Mouse (Mus musculus) Patski (cell line): Measurements from ENCODE around the gene Mtmr12. TPM values are rescaled to one million over a fixed set of nuclear protein-coding genes. Genes with fewer than 3 reads are reported as not detected.

Source experiments
- ATAC-seq: fragments of 100-300 bp; one replicate; pipeline ENCODE4 v1.8.0; 2021
- CTCF ChIA-PET: fragments of 350-600 bp; sonication (Branson Sonifier 250); formaldehyde crosslinking; loops from one replicate; lab custom pipeline; 2022; ENCODE audit warnings: inconsistent platforms; lab: Charles Lee
- POLR2A ChIA-PET: fragments of 350-600 bp; sonication (Branson Sonifier 250); formaldehyde crosslinking; loops from one replicate; lab custom pipeline; 2022; ENCODE audit warnings: antibody characterized with exemption, inconsistent platforms; lab: Charles Lee
- DNase-seq: peaks from one replicate; pipeline ENCODE4 v3.0.0-alpha.2; 2011; ENCODE audit warnings: low read depth, low spot score
- H3K27me3 ChIP-seq: fragments of 371-371 bp; one replicate; pipeline ENCODE4 v1.5.1; 2021
- CTCF ChIP-seq: fragments of 100-300 bp; IDR thresholded peaks from one replicate; pipeline ENCODE4 v1.5.1; 2021
- in situ Hi-C: fragments of 300-500 bp; cut with MboI; formaldehyde crosslinking; loops from 3 replicates; pipeline ENCODE4 v1.11.1; 2018; ENCODE audit warnings: low pct_unique_long_range_greater_than_20kb, mixed read lengths
- polyA plus RNA-seq: library from polyadenylated mRNA; unstranded; gene quantifications from one replicate; pipeline ENCODE4 v1.2.3, GENCODE M21; 2021

Mtmr12 gene
- polyA plus RNA-seq, 1 experiment from 2014 or later, result 20.8 TPM

- no peak for TF ChIP-seq CTCF
- POLR2A ChIA-PET, result no interaction called here
- CTCF ChIA-PET, result interaction anchor here (0.9 to 7.6 kb wide), 2 partner anchors 13 to 35 kb away, joined by 4 to 43 read pairs; no protein-coding TSS in a partner anchor
- no peaks in the 10 kb centered on the region for H3K27me3 ChIP-seq
- in situ Hi-C loops, result no loop called here
- ATAC-seq, result no peak
- DNase-seq, result no peak
Observed at GRCm38 (mm10) chr15:12232429-12232828, 27.6 kb downstream of the Mtmr12 start.

GRCm38 (mm10) chr15:12233021-12233420 lies 28.2 kb downstream of the Mtmr12 start:
- no peak for DNase-seq
- TF ChIP-seq CTCF, result no peak
- ATAC-seq, result no peak
- in situ Hi-C loops, result no loop called here
- no peaks in the 10 kb centered on the region for H3K27me3 ChIP-seq
- ChIA-PET CTCF (interaction anchor here (0.9 to 7.6 kb wide), 3 partner anchors 12 to 38 kb away, joined by 3 to 43 read pairs (median 4); no protein-coding TSS in a partner anchor), POLR2A (no interaction called here)

- no peaks in the 10 kb centered on the region for H3K27me3 ChIP-seq
- ATAC-seq, result no peak
- in situ Hi-C loops, result no loop called here
- POLR2A ChIA-PET, result no interaction called here
- no peak for DNase-seq
- CTCF ChIA-PET, result interaction anchor here (0.7 to 7.6 kb wide), 4 partner anchors 10 to 37 kb away, joined by 3 to 43 read pairs (median 6); no protein-coding TSS in a partner anchor
- TF ChIP-seq CTCF, result no peak
Observed at GRCm38 (mm10) chr15:12235559-12235958, 30.7 kb downstream of the Mtmr12 start.

- no peaks in the 10 kb centered on the region for H3K27me3 ChIP-seq
- no peak for DNase-seq
- in situ Hi-C loops, result no loop called here
- ATAC-seq, result no peak
- CTCF ChIA-PET, result interaction anchor here (0.7 to 7.6 kb wide), 4 partner anchors 9 to 38 kb away, joined by 3 to 43 read pairs (median 6); no protein-coding TSS in a partner anchor
- TF ChIP-seq CTCF, result no peak
- POLR2A ChIA-PET, result no interaction called here
Observed at GRCm38 (mm10) chr15:12235983-12236382, 31.2 kb downstream of the Mtmr12 start.

GRCm38 (mm10) chr15:12236961-12237360 lies 32.1 kb downstream of the Mtmr12 start:
- in situ Hi-C loops, result no loop called here
- DNase-seq (no peak), ATAC-seq (no peak)
- POLR2A ChIA-PET, result no interaction called here
- CTCF ChIA-PET, result interaction anchor here (1.6 to 7.6 kb wide), 3 partner anchors 8 to 31 kb away, joined by 5 to 43 read pairs (median 6); no protein-coding TSS in a partner anchor
- no peaks in the 10 kb centered on the region for H3K27me3 ChIP-seq
- TF ChIP-seq CTCF, result no peak

GRCm38 (mm10) chr15:12237539-12237938 lies 32.7 kb downstream of the Mtmr12 start:
- TF ChIP-seq CTCF, result no peak
- H3K27me3 ChIP-seq, result no peaks in the 10 kb centered on the region
- ChIA-PET CTCF (no interaction called here), POLR2A (no interaction called here)
- in situ Hi-C loops, result no loop called here
- no peak for DNase-seq
- ATAC-seq, result no peak

GRCm38 (mm10) chr15:12238337-12238736 lies 33.5 kb downstream of the Mtmr12 start:
- peak; percentile 51 for ATAC-seq
- CTCF ChIA-PET, result interaction anchor here (1.1 to 1.9 kb wide), 2 partner anchors 8 to 9 kb away, joined by 3 to 8 read pairs; no protein-coding TSS in a partner anchor
- TF ChIP-seq CTCF, result no peak
- POLR2A ChIA-PET, result no interaction called here
- H3K27me3 ChIP-seq, result no peaks in the 10 kb centered on the region
- in situ Hi-C loops, result no loop called here
- peak; percentile 9 for DNase-seq

- in situ Hi-C loops, result no loop called here
- no peak for ATAC-seq
- ChIA-PET POLR2A (interaction anchor here (0.6 kb wide), 2 partner anchors 51 to 336 kb away, joined by 4 to 5 read pairs; no protein-coding TSS in a partner anchor), CTCF (interaction anchor here (3.2 to 8.5 kb wide), 2 partner anchors 8 to 26 kb away, joined by 13 to 43 read pairs; no protein-coding TSS in a partner anchor)
- TF ChIP-seq CTCF, result no peak
- no peak for DNase-seq
- no peaks in the 10 kb centered on the region for H3K27me3 ChIP-seq
Observed at GRCm38 (mm10) chr15:12240705-12241328, 36.0 kb downstream of the Mtmr12 start.

GRCm38 (mm10) chr15:12243792-12244191 lies 39.0 kb downstream of the Mtmr12 start:
- TF ChIP-seq CTCF, result no peak
- DNase-seq, result no peak
- ChIA-PET POLR2A (no interaction called here), CTCF (interaction anchor here (2.1 to 8.5 kb wide), 3 partner anchors 11 to 23 kb away, joined by 7 to 43 read pairs (median 13); no protein-coding TSS in a partner anchor)
- no peak for ATAC-seq
- in situ Hi-C loops, result no loop called here
- H3K27me3 ChIP-seq, result no peaks in the 10 kb centered on the region

- no peak for ATAC-seq
- no peak for TF ChIP-seq CTCF
- ChIA-PET CTCF (interaction anchor here (1.1 to 8.5 kb wide), 4 partner anchors 13 to 49 kb away, joined by 3 to 43 read pairs (median 21); no protein-coding TSS in a partner anchor), POLR2A (interaction anchor here (1.2 kb wide), 1 partner anchor 12 kb away, joined by 3 read pairs; no protein-coding TSS in a partner anchor)
- in situ Hi-C loops, result loop anchor here (5.0 kb wide), 2 partner anchors 38 to 273 kb away; partner anchors contain the start of gene Mtmr12
- H3K27me3 ChIP-seq, result no peaks in the 10 kb centered on the region
- no peak for DNase-seq
Observed at GRCm38 (mm10) chr15:12245580-12246359, 40.9 kb downstream of the Mtmr12 start.
